Mouse (Mus musculus) lung, embryonic 14.5 days (tissue): Measurements from ENCODE around the gene Sh3rf3. TPM values are rescaled to one million over a fixed set of nuclear protein-coding genes. Genes with fewer than 3 reads are reported as not detected.
A peak's percentile ranks its signal among the peaks of the same experiment; 100 is the strongest.

Source experiments
- ATAC-seq: fragments of 200-750 bp; cut with Nextera tagmentation; 2 replicates; pipeline ENCODE4 v1.8.0; 2017; ENCODE audit warnings: mild to moderate bottlenecking, moderate TSS enrichment, moderate library complexity; ENCODE audit not compliant: insufficient read depth
- DNase-seq: peaks from one replicate; pipeline ENCODE4 v3.0.0-alpha.2; 2015
- H3K27ac ChIP-seq: fragments of 300-500 bp; sonication (generic); 2 replicates; pipeline ENCODE4 v1.5.1; 2014; ENCODE audit warnings: low read depth, mild to moderate bottlenecking, moderate library complexity
- H3K27me3 ChIP-seq: fragments of 300-500 bp; sonication (generic); 2 replicates; pipeline ENCODE4 v1.6.1; 2014; ENCODE audit warnings: low read length, control low read depth; ENCODE audit not compliant: insufficient read depth
- H3K36me3 ChIP-seq: fragments of 300-500 bp; sonication (generic); 2 replicates; pipeline ENCODE4 v1.6.1; 2014; ENCODE audit warnings: control low read depth; ENCODE audit not compliant: insufficient read depth
- H3K4me1 ChIP-seq: fragments of 300-500 bp; sonication (generic); 2 replicates; pipeline ENCODE4 v1.6.1; 2014; ENCODE audit warnings: antibody characterized with exemption, control low read depth; ENCODE audit not compliant: insufficient read depth
- H3K4me2 ChIP-seq: fragments of 300-500 bp; sonication (generic); 2 replicates; pipeline ENCODE4 v1.6.1; 2014; ENCODE audit warnings: mild to moderate bottlenecking
- H3K4me3 ChIP-seq: fragments of 300-500 bp; sonication (generic); 2 replicates; pipeline ENCODE4 v1.5.1; 2014; ENCODE audit warnings: low read depth, low read length
- H3K9ac ChIP-seq: fragments of 300-500 bp; sonication (generic); 2 replicates; pipeline ENCODE4 v1.6.1; 2014
- H3K9me3 ChIP-seq: fragments of 300-500 bp; sonication (generic); 2 replicates; pipeline ENCODE4 v1.6.1; 2016; ENCODE audit warnings: low read depth, low read length, control low read depth
- CTCF ChIP-seq: IDR thresholded peaks from 2 replicates; pipeline ENCODE4 v1.5.1; 2016; ENCODE audit warnings: antibody characterized with exemption, low read depth
- WGBS: fragments of 180-500 bp; shearing (Covaris S2); extraction: QIAGEN DNeasy Blood & Tissue Kit; methylation state at CpG from one replicate; pipeline ENCODE4 v1.1.7; 2014; 5-methylcytosine and 5-hydroxymethylcytosine counted together
- polyA plus RNA-seq: library from polyadenylated mRNA; unstranded; fragments of >200 nt; fragmentation: Nextera tagmentation; extraction: Ambion mirVana; gene quantifications from 2 replicates; pipeline ENCODE4 v1.2.1, GENCODE M21; 2014

Gene Sh3rf3
- polyA plus RNA-seq, 1 experiment from 2014 or later: 3.3 TPM

DNA sequence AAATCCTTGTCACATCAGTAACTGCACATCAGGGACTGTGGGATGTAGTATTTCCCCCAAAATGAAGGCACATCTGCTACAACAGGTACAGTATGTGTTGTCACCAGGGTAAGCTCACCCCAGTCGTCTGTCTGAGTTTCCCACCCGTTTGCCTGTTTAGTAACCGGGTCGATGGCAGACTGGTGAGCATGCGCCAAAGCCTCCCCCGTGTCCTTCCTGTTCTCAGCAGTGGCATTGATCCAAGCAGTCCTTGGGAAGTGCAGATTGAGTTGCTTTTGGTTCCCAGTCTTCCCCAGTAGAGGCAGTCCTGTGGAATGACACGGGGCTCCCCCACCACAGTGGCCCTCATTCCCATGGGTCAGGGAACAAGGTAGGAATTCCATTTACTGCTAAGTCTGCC lies 297.2 kb downstream of the Sh3rf3 start:
- Histone ChIP-seq H3K27me3 (no peaks in the 10 kb centered on the region), H3K36me3 (no peaks in the 10 kb centered on the region), H3K27ac (no peak overlapping the region), H3K9me3 (no peaks in the 10 kb centered on the region), H3K4me2 (no peak overlapping the region), H3K9ac (no peak overlapping the region), H3K4me3 (no peak overlapping the region), H3K4me1 (0 out of 2 replicates have a peak, but pooled peaks cover 5% of the 10 kb centered on the region)
- ATAC-seq: no peak
- 88% methylated on average over 7 of the region's 7 CpGs for WGBS
- no peak for TF ChIP-seq CTCF
- no peak for DNase-seq

DNA sequence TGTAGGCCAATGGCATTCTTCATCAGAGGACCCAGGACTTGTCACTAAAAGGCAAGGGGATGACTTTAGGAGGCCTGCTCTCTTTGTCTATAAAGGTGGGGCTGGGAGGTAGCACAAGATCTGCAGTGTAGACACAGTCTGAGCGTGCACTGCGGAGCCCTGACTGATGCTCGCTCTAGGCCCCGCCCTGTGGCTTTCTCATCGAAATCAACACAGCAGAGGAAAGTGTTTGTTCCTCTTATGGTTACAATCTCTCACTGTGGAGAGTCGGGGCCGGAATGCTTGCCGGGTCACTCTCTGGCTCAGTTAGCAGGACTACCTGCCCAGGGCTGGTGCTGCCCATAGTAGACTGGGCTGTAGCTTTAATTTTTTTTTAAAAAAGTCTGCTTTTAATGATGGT lies 299.6 kb downstream of the Sh3rf3 start:
- WGBS: 79% methylated on average over 8 of the region's 8 CpGs
- H3K9ac ChIP-seq: no peak overlapping the region
- no peak for ATAC-seq
- no peak for TF ChIP-seq CTCF
- H3K36me3 ChIP-seq: no peaks in the 10 kb centered on the region
- H3K27me3 ChIP-seq: no peaks in the 10 kb centered on the region
- DNase-seq: no peak
- no peak overlapping the region for H3K4me2 ChIP-seq
- no peaks in the 10 kb centered on the region for H3K9me3 ChIP-seq
- H3K27ac ChIP-seq: no peak overlapping the region
- no peak overlapping the region for H3K4me3 ChIP-seq
- 0 out of 2 replicates have a peak, but pooled peaks cover 5% of the 10 kb centered on the region for H3K4me1 ChIP-seq

- ATAC-seq: no peak
- no peaks in the 10 kb centered on the region for H3K36me3 ChIP-seq
- no peak overlapping the region for H3K4me3 ChIP-seq
- no peaks in the 10 kb centered on the region for H3K27me3 ChIP-seq
- no peak overlapping the region for H3K27ac ChIP-seq
- TF ChIP-seq CTCF: no peak
- 67% methylated on average over 9 of the region's 9 CpGs for WGBS
- DNase-seq: no peak
- no peak overlapping the region for H3K4me2 ChIP-seq
- no peaks in the 10 kb centered on the region for H3K9me3 ChIP-seq
- no peak overlapping the region for H3K9ac ChIP-seq
- H3K4me1 ChIP-seq: 0 out of 2 replicates have a peak, but pooled peaks cover 5% of the 10 kb centered on the region
Measured at GRCm38 (mm10) chr10:59113386-59113785, 300.2 kb downstream of the Sh3rf3 start.

DNA sequence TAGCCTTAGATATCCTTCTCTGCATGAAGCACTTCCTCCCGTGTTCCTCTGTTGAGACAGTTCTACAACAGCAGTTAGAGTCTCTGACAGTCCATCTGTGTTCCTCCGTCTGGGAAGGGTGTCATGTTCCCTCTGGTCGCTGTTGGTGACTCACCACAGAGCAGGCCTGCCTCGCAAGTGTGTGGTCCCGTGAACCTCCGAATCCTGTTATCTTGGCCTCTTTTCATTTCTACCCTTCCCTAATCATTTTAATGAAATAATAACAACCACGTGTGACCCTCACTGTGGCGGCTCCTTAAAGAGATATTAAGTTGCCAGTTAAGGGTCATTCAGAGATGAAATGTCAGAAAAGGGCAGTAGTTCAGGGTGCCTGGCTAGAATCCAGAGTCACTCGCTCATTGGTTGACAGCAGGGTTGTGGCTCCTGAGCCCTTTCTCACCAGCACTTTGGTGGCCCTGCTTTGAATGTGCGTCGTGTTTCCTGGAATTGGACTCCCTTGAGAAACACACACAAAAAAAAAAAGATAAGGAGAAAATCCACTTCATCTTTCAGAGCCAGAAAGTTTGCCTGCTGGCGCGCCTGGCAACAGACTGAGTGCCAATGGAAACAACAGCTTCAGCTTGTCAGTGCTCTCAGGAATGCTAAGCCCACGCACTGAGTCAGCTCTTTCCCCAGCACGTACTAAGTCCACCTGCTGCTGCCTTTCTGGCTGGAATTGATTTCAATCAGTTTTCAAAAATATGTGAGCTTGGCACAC lies 301.6 kb downstream of the Sh3rf3 start:
- Histone ChIP-seq H3K27ac (no peak overlapping the region), H3K36me3 (no peaks in the 10 kb centered on the region), H3K4me1 (0 out of 2 replicates have a peak, but pooled peaks cover 5% of the 10 kb centered on the region), H3K4me2 (no peak overlapping the region), H3K9ac (no peak overlapping the region), H3K27me3 (no peaks in the 10 kb centered on the region), H3K4me3 (no peak overlapping the region), H3K9me3 (no peaks in the 10 kb centered on the region)
- ATAC-seq (peak; percentile 50; the same call in 1 of the 2 replicates), DNase-seq (peak; percentile 55)
- WGBS: 12% methylated on average over 15 of the region's 15 CpGs
- no peak for TF ChIP-seq CTCF

DNA sequence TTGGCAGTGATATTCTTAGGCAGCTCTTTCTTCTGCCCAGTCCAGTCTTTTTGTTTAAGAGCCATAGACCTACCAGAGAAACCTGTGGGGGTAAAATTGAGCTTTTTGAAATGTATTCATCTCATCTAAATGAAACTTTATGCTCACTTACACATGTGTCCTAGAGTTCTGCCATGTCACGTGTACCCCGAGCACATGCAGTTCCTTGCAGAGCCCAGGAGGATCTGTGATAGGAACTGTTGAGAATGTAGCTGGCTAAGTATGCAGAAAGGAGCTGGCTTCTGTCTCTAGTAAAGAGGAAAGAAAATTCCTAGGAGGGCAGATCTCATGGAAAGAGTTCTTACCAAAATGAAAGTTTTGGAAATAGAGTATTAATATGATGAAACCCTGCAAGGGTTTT lies 302.5 kb downstream of the Sh3rf3 start:
- TF ChIP-seq CTCF: no peak
- WGBS: 90% methylated on average over 2 of the region's 2 CpGs
- no peak overlapping the region for H3K9ac ChIP-seq
- no peak overlapping the region for H3K4me2 ChIP-seq
- ATAC-seq: no peak
- DNase-seq: no peak
- no peaks in the 10 kb centered on the region for H3K36me3 ChIP-seq
- H3K27ac ChIP-seq: no peak overlapping the region
- no peaks in the 10 kb centered on the region for H3K27me3 ChIP-seq
- H3K9me3 ChIP-seq: no peaks in the 10 kb centered on the region
- no peak overlapping the region for H3K4me3 ChIP-seq
- 0 out of 2 replicates have a peak, but pooled peaks cover 5% of the 10 kb centered on the region for H3K4me1 ChIP-seq

- Histone ChIP-seq H3K27ac (peak overlapping the region; percentile 9; the same call in 1 of the 2 replicates), H3K9me3 (no peaks in the 10 kb centered on the region), H3K27me3 (no peaks in the 10 kb centered on the region), H3K9ac (no peak overlapping the region), H3K4me3 (no peak overlapping the region), H3K36me3 (no peaks in the 10 kb centered on the region), H3K4me1 (0 out of 2 replicates have a peak, but pooled peaks cover 5% of the 10 kb centered on the region), H3K4me2 (no peak overlapping the region)
- ATAC-seq (no peak), DNase-seq (peak; percentile 31)
- WGBS: 61% methylated on average over 9 of the region's 9 CpGs
- no peak for TF ChIP-seq CTCF
Measured at GRCm38 (mm10) chr10:59116331-59116730, 303.2 kb downstream of the Sh3rf3 start.

GRCm38 (mm10) chr10:59117555-59117954 lies 304.4 kb downstream of the Sh3rf3 start:
- Histone ChIP-seq H3K27me3 (no peaks in the 10 kb centered on the region), H3K4me3 (no peak overlapping the region), H3K36me3 (no peaks in the 10 kb centered on the region), H3K9me3 (no peaks in the 10 kb centered on the region), H3K4me1 (0 out of 2 replicates have a peak, but pooled peaks cover 5% of the 10 kb centered on the region), H3K27ac (no peak overlapping the region), H3K9ac (no peak overlapping the region), H3K4me2 (no peak overlapping the region)
- WGBS: 53% methylated on average over 5 of the region's 5 CpGs
- DNase-seq (peak; percentile 75), ATAC-seq (peak; percentile 78)
- TF ChIP-seq CTCF: no peak
